Mouse (Mus musculus): Measurements from ENCODE around the gene Stac.

GRCm38 (mm10) chr9:111571619-111572018, 118.5 kb downstream of the Stac start:
- TF ChIP-seq POLR2A (IDR thresholded peaks at IDR 0.05; ENCODE audit: insufficient read depth, low read depth, low read length) (no peak), EP300 (IDR thresholded peaks at IDR 0.05; ENCODE audit: insufficient read depth, low read depth, low read length) (no peak), CTCF (IDR thresholded peaks at IDR 0.05) (peak; percentile 38)
